Mouse (Mus musculus) heart, adult 18-20 months (tissue): ENCODE measurements around the gene Zfp948. TPM values are rescaled to one million over a fixed set of nuclear protein-coding genes. Genes with fewer than 3 reads are reported as not detected.
"Not testable (repeated sequence)": the region's sequence is repeated elsewhere in the genome, so short reads cannot be mapped to it uniquely, and the experiment has no call there.

ENCODE experiments used
- DNase-seq, 2 experiments: peaks; one replicate each; pipeline ENCODE4 v3.0.0; 2021 to 2022; ENCODE audit warnings: mixed read lengths in 1 of 2
- total RNA-seq, 2 experiments: library from RNA; stranded (reverse); gene quantifications; 2 replicates each; pipeline ENCODE4 v1.2.3; 2021

Gene Zfp948
- total RNA-seq, 2 experiments from 2014 or later, result 3.2 to 3.5 TPM

DNA sequence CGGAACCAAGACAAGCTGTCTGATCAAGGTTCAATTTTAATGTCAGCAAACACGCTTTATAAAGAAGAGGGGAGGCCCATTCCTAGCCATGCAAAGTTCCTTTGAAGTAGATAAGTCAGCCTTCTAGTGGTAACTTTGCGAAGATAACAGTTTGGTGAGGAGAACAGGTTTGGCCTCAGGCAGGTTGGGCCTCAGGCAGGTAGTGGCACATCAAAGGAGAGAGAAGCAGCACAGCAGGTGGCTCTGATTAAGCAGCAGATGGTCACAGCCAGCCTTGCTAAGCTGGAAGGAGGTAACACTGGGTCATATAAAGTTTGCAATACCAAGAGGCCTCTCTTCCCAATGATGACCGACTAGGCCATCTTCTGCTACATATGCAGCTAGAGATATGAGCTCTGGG is 69.0 kb downstream of the Zfp948 start:
- DNase-seq, result not testable (repeated sequence)

Other genes starting within 250 kb of the Zfp948 start
- gene Zfp677, start 183.3 kb upstream of the Zfp948 start, total RNA-seq, result 1 to 10 TPM in 1 of 2 experiments, under 1 TPM in 1; 0.79 to 1.3 TPM
- under 1 TPM; 0.89 to 0.95 TPM for gene Zfp54, start 143.8 kb upstream of the Zfp948 start, total RNA-seq
- 1 to 10 TPM; 5.9 to 6.9 TPM for gene Zfp51, start 116.6 kb upstream of the Zfp948 start, total RNA-seq
- 1 to 10 TPM; 2.1 to 2.4 TPM for gene Zfp53, start 78.0 kb upstream of the Zfp948 start, total RNA-seq
- gene Zfp52, start 31.5 kb upstream of the Zfp948 start, total RNA-seq, result 1 to 10 TPM; 5.1 to 5.8 TPM
- gene Zfp983, start 83.6 kb downstream of the Zfp948 start, total RNA-seq, result 1 to 10 TPM; 2.1 to 2.2 TPM
- not detected for gene Gm10226, start 124.9 kb downstream of the Zfp948 start, total RNA-seq
- 1 to 10 TPM; 1.3 to 1.5 TPM for gene Zfp760, start 140.7 kb downstream of the Zfp948 start, total RNA-seq
- gene Zfp229, start 163.8 kb downstream of the Zfp948 start, total RNA-seq, result 1 to 10 TPM; 4.1 to 5.6 TPM